Mouse (Mus musculus): Measurements from ENCODE around the gene Ptprn.

DNA sequence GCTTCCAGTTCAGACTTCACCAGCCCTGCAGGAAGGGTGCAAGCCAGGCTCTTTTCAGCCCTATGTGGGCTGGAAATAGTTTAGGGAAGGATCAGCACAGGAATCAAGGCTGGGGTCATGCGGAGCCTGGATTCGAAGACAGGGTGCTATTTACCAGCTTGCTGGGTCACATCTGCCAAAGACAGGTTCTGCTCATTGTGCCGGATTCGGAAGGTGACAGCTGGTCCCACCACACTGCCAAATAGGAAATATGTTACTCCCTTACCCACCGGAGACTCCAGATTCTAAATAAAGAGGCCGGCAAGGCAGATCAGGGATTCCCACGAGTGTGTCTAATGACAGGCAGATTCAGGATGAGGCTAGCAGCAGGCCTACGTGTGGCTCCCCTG, 9.7 kb downstream of the Ptprn start:
- TF ChIP-seq CTCF (IDR thresholded peaks at IDR 0.05; ENCODE audit: low read depth, low read length), result no peak
- TF ChIP-seq POLR2A (IDR thresholded peaks at IDR 0.05; ENCODE audit: insufficient read depth, low read length), result no peak
- no peak for TF ChIP-seq EP300 (IDR thresholded peaks at IDR 0.05; ENCODE audit: insufficient read depth, low read depth, low read length)

Measured in ES-Bruce4 (cell line).